Mouse (Mus musculus): ENCODE data around the gene Traf2. TPM values are rescaled to one million over a fixed set of nuclear protein-coding genes. Genes with fewer than 3 reads are reported as not detected.

Gene Traf2
- total RNA-seq, 2 experiments from 2014 or later, result 7.8 to 8.6 TPM

GRCm38 (mm10) chr2:25477967-25478675 is 68.6 kb downstream of the Traf2 start:
- intact Hi-C loops (cut with DNase I), result no loop called here
- DNase-seq (ENCODE audit: extremely low spot score in 1 of 2, low spot score in 2 of 2), result no peak

- intact Hi-C loops (cut with DNase I), result no loop called here
- DNase-seq (ENCODE audit: extremely low spot score in 1 of 2, low spot score in 2 of 2), result no peak
Measured at GRCm38 (mm10) chr2:25477541-25477940, 69.2 kb downstream of the Traf2 start.

- no peak for DNase-seq (ENCODE audit: extremely low spot score in 1 of 2, low spot score in 2 of 2)
- intact Hi-C loops (cut with DNase I), result no loop called here
Measured at GRCm38 (mm10) chr2:25472550-25472949, 74.2 kb downstream of the Traf2 start.

GRCm38 (mm10) chr2:25469969-25470368 is 76.8 kb downstream of the Traf2 start, which contains the start of gene Ptgds:
TSS of gene Ptgds (minus strand) at chr2:25470046.
- intact Hi-C loops (cut with DNase I), result no loop called here
- DNase-seq (ENCODE audit: extremely low spot score in 1 of 2, low spot score in 2 of 2), result no peak

DNA sequence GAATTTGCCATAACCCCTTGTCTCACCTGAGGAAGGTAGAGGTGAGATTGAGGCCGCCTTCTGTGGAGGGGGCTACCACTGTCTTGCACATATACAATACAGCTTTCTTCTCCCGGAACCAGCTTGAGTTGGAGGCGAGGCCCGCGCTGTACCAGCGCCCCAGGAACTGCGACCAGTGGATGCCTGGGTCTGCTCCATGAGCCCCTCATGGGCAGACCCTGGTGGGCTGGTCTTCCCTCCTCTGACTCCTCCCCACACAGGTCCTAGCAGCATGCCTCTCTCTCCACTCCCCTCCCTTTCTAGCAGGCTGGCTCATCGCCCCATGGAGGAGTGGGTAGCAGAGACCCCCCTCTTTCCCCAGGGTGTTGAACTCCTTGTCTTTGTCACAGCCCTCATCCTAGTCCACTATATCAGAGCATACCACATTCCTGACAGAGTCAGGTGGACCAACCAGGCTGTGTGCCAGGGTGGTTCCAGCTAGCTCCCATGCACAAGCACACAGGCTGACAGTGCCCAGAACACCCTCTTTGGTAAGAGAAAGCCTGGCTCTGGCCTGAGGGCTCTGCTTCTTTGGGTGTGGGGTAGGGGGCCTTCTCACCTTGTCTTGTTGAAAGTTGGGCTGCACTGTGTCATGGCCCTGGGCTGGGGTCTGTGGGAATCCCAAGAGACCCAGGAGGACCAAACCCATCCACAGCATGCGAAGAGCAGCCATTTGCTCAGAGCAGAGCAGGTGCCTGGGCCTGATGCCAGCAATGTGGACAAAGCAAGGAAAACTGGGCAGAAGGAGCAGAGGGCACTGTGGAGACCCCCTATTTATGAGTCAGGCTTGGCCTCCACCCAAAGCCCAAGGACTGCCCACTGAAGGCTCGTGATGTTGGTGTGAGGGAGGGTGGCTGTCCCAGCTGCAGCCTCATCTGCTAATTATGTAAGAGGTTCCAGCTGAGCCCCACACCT is 77.5 kb downstream of the Traf2 start:
- intact Hi-C loops (cut with DNase I), result no loop called here
- DNase-seq (ENCODE audit: extremely low spot score in 1 of 2, low spot score in 2 of 2), result peak in 1 of 2 experiments; percentile 73

Other genes starting within 250 kb of the Traf2 start
- 100 to 1,000 TPM; 386 to 400 TPM for gene Grin1, start 227.8 kb downstream of the Traf2 start, total RNA-seq (2021)
- 10 to 100 TPM; 57.6 to 64.0 TPM for gene Man1b1, start 214.6 kb downstream of the Traf2 start, total RNA-seq (2021)
- gene Dpp7, start 190.6 kb downstream of the Traf2 start, total RNA-seq (2021), result 10 to 100 TPM; 24.7 to 28.5 TPM
- 10 to 100 TPM in 1 of 2 experiments, 1 to 10 TPM in 1; 6.3 to 12.1 TPM for gene Uap1l1, start 181.3 kb downstream of the Traf2 start, total RNA-seq (2021)
- 1 to 10 TPM; 9.6 to 9.9 TPM for gene Sapcd2, start 174.6 kb downstream of the Traf2 start, total RNA-seq (2021)
- gene Entpd2, start 151.1 kb downstream of the Traf2 start, total RNA-seq (2021), result 10 to 100 TPM; 12.2 to 15.6 TPM
- 100 to 1,000 TPM; 401 to 408 TPM for gene Npdc1, start 147.6 kb downstream of the Traf2 start, total RNA-seq (2021)
- under 1 TPM; 0.22 to 0.41 TPM for gene Fut7, start 123.7 kb downstream of the Traf2 start, total RNA-seq (2021)
- 100 to 1,000 TPM; 113 to 121 TPM for gene Abca2, start 118.2 kb downstream of the Traf2 start, total RNA-seq (2021)
- gene Clic3, start 90.1 kb downstream of the Traf2 start, total RNA-seq (2021), result under 1 TPM in 1 of 2 experiments, not detected in 1; 0.87 TPM
- 10 to 100 TPM; 72.0 to 79.5 TPM for gene Paxx, start 85.8 kb downstream of the Traf2 start, total RNA-seq (2021)
- gene Ptgds, start 76.9 kb downstream of the Traf2 start, total RNA-seq (2021), result 1,000 to 10,000 TPM; 1,004 to 1,053 TPM
- not detected for gene Lcn12, start 53.0 kb downstream of the Traf2 start, total RNA-seq (2021)
- 100 to 1,000 TPM; 127 TPM for gene Fbxw5, start 46.2 kb downstream of the Traf2 start, total RNA-seq (2021)
- gene C8g, start 45.2 kb downstream of the Traf2 start, total RNA-seq (2021), result 1 to 10 TPM; 1.2 to 2.3 TPM
- gene Edf1, start 10.9 kb upstream of the Traf2 start, total RNA-seq (2021), result 100 to 1,000 TPM; 181 to 191 TPM
- gene Mamdc4, start 27.9 kb upstream of the Traf2 start, total RNA-seq (2021), result 1 to 10 TPM; 1.7 to 2.2 TPM
- gene Phpt1, start 28.3 kb upstream of the Traf2 start, total RNA-seq (2021), result 100 to 1,000 TPM; 103 to 105 TPM
- 100 to 1,000 TPM; 104 to 108 TPM for gene Ajm1, start 34.8 kb upstream of the Traf2 start, total RNA-seq (2021)
- 10 to 100 TPM; 81.8 to 96.7 TPM for gene Rabl6, start 61.6 kb upstream of the Traf2 start, total RNA-seq (2021)
- gene Ccdc183, start 70.7 kb upstream of the Traf2 start, total RNA-seq (2021), result not detected
- 10 to 100 TPM; 20.5 to 24.5 TPM for gene Tmem141, start 75.1 kb upstream of the Traf2 start, total RNA-seq (2021)
- gene Fcna, start 81.1 kb upstream of the Traf2 start, total RNA-seq (2021), result under 1 TPM; 0.69 to 0.99 TPM
- not detected for gene Lcn8, start 106.2 kb upstream of the Traf2 start, total RNA-seq (2021)
- not detected for gene Lcn5, start 111.0 kb upstream of the Traf2 start, total RNA-seq (2021)
- gene Lcn6, start 129.8 kb upstream of the Traf2 start, total RNA-seq (2021), result not detected
- not detected for gene Lcn10, start 135.8 kb upstream of the Traf2 start, total RNA-seq (2021)
- gene Obp2a, start 153.1 kb upstream of the Traf2 start, total RNA-seq (2021), result not detected
- gene Bmyc, start 159.8 kb upstream of the Traf2 start, total RNA-seq (2021), result 10 to 100 TPM; 80.8 to 95.4 TPM
- gene Obp2b, start 190.1 kb upstream of the Traf2 start, total RNA-seq (2021), result not detected
- not detected for gene Lcn3, start 218.6 kb upstream of the Traf2 start, total RNA-seq (2021)
- gene Lcn11, start 230.1 kb upstream of the Traf2 start, total RNA-seq (2021), result not detected
- not detected for gene Gm13539, start 235.3 kb upstream of the Traf2 start, total RNA-seq (2021)

Data from left cerebral cortex, postnatal 10 days (tissue).